Mouse (Mus musculus): Measurements from ENCODE around the gene Tmem117. TPM values are rescaled to one million over a fixed set of nuclear protein-coding genes. Genes with fewer than 3 reads are reported as not detected.

The Tmem117 gene
- total and polyA plus RNA-seq, 2 experiments from 2014 or later = 17.4 to 21.6 TPM

DNA sequence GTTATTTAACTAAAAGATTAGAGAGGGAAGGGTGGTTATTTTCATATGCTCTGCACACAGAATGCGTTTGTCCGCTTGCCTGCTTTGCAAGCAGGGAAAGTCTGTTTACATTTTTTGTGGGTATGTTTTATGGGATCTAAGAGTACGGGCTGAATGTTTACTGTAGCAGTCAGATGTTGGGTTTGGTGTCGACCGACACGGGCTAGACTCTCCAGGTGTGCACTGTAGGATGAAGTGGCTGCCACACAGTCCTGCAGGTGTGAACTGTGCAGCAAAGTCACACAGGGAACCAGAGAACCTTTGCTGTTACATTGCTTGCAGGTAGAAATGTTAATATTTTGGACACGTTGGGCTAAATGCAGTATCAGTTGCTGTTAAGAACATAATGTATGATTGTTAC lies 31.9 kb downstream of the Tmem117 start:
- ATAC-seq (no peak), DNase-seq (ENCODE audit: low spot score) (no peak)
- Histone ChIP-seq H3K36me3 (ENCODE audit: insufficient read depth, low read length) (no peaks in the 10 kb centered on the region), H3K9me3 (ENCODE audit: low read length) (no peaks in the 10 kb centered on the region), H3K4me3 (ENCODE audit: low read length) (no peak overlapping the region), H3K4me2 (ENCODE audit: low read depth, low read length) (no peak overlapping the region), H3K27ac (no peak overlapping the region), H3K27me3 (ENCODE audit: insufficient read depth, low read length) (no peaks in the 10 kb centered on the region; the same call in 1 of the 2 replicates), H3K4me1 (ENCODE audit: insufficient read depth, low read length) (peaks cover 10% of the 10 kb centered on the region; the same call in 1 of the 2 replicates), H3K9ac (replicated peaks; ENCODE audit: low read length) (no peak overlapping the region)
- TF ChIP-seq CTCF (IDR thresholded peaks at IDR 0.05; ENCODE audit: low read depth) = no peak
- 72% methylated on average over 7 of the region's 7 CpGs for WGBS

DNA sequence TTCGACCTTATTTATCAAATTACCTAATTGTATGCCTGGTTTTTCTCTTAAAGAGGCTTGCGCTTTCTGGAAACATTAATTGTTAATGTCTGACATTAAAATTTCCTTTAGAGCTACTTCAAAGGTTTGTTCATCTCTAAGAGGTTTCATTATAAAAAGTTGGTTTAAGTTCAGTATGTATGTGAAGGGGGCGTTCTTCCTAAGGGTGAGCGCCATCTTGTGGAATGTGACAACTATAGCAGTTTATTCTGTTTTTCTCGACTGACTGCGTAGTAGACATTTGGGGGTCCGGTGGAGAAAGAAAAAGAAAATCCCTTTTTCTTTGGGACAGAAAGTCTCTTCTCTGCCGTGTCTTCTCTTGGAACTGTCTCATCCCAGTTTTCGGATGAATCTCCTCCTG lies 32.4 kb downstream of the Tmem117 start:
- no peak overlapping the region for H3K4me2 ChIP-seq (ENCODE audit: low read depth, low read length)
- no peaks in the 10 kb centered on the region for H3K9me3 ChIP-seq (ENCODE audit: low read length)
- no peaks in the 10 kb centered on the region; the same call in 1 of the 2 replicates for H3K27me3 ChIP-seq (ENCODE audit: insufficient read depth, low read length)
- no peak overlapping the region for H3K4me3 ChIP-seq (ENCODE audit: low read length)
- ATAC-seq (no peak), DNase-seq (ENCODE audit: low spot score) (peak; percentile 86)
- peak; percentile 79 for TF ChIP-seq CTCF (IDR thresholded peaks at IDR 0.05; ENCODE audit: low read depth)
- H3K27ac ChIP-seq = no peak overlapping the region
- 21% methylated on average over 9 of the region's 9 CpGs for WGBS
- H3K9ac ChIP-seq (replicated peaks; ENCODE audit: low read length) = no peak overlapping the region
- peaks cover 10% of the 10 kb centered on the region; the same call in 1 of the 2 replicates for H3K4me1 ChIP-seq (ENCODE audit: insufficient read depth, low read length)
- no peaks in the 10 kb centered on the region for H3K36me3 ChIP-seq (ENCODE audit: insufficient read depth, low read length)

- H3K9ac ChIP-seq (replicated peaks; ENCODE audit: low read length) = no peak overlapping the region
- H3K4me1 ChIP-seq (ENCODE audit: insufficient read depth, low read length) = no peaks in the 10 kb centered on the region
- 91% methylated on average over 6 of the region's 6 CpGs for WGBS
- no peak for ATAC-seq
- H3K4me2 ChIP-seq (ENCODE audit: low read depth, low read length) = no peak overlapping the region
- TF ChIP-seq CTCF (IDR thresholded peaks at IDR 0.05; ENCODE audit: low read depth) = no peak
- H3K4me3 ChIP-seq (ENCODE audit: low read length) = no peak overlapping the region
- H3K36me3 ChIP-seq (ENCODE audit: insufficient read depth, low read length) = no peaks in the 10 kb centered on the region
- no peaks in the 10 kb centered on the region for H3K27me3 ChIP-seq (ENCODE audit: insufficient read depth, low read length)
- H3K9me3 ChIP-seq (ENCODE audit: low read length) = no peaks in the 10 kb centered on the region
- no peak overlapping the region for H3K27ac ChIP-seq
- no peak for DNase-seq (ENCODE audit: low spot score)
These were observed 35.6 kb downstream of the Tmem117 start for GRCm38 (mm10) chr15:94664612-94665011.

- ATAC-seq (no peak), DNase-seq (ENCODE audit: low spot score) (no peak)
- no peaks in the 10 kb centered on the region for H3K27me3 ChIP-seq (ENCODE audit: insufficient read depth, low read length)
- WGBS = 61% methylated on average over 3 of the region's 3 CpGs
- no peak overlapping the region for H3K4me3 ChIP-seq (ENCODE audit: low read length)
- no peak overlapping the region for H3K9ac ChIP-seq (replicated peaks; ENCODE audit: low read length)
- H3K36me3 ChIP-seq (ENCODE audit: insufficient read depth, low read length) = no peaks in the 10 kb centered on the region
- H3K9me3 ChIP-seq (ENCODE audit: low read length) = no peaks in the 10 kb centered on the region
- no peak overlapping the region for H3K27ac ChIP-seq
- no peak overlapping the region for H3K4me2 ChIP-seq (ENCODE audit: low read depth, low read length)
- no peaks in the 10 kb centered on the region for H3K4me1 ChIP-seq (ENCODE audit: insufficient read depth, low read length)
- peak; percentile 19; the same call in 1 of the 2 replicates for TF ChIP-seq CTCF (IDR thresholded peaks at IDR 0.05; ENCODE audit: low read depth)
These were observed 52.1 kb downstream of the Tmem117 start for GRCm38 (mm10) chr15:94681135-94681534.

GRCm38 (mm10) chr15:94684269-94684668 lies 55.2 kb downstream of the Tmem117 start:
- H3K27ac ChIP-seq = no peak overlapping the region
- H3K4me1 ChIP-seq (ENCODE audit: insufficient read depth, low read length) = no peaks in the 10 kb centered on the region
- DNase-seq (ENCODE audit: low spot score) = peak; percentile 38
- no peaks in the 10 kb centered on the region for H3K36me3 ChIP-seq (ENCODE audit: insufficient read depth, low read length)
- H3K4me3 ChIP-seq (ENCODE audit: low read length) = no peak overlapping the region
- TF ChIP-seq CTCF (IDR thresholded peaks at IDR 0.05; ENCODE audit: low read depth) = no peak
- ATAC-seq = peak; percentile 66; the same call in 1 of the 2 replicates
- WGBS = 47% methylated on average over 7 of the region's 7 CpGs
- H3K4me2 ChIP-seq (ENCODE audit: low read depth, low read length) = no peak overlapping the region
- no peak overlapping the region for H3K9ac ChIP-seq (replicated peaks; ENCODE audit: low read length)
- no peaks in the 10 kb centered on the region for H3K9me3 ChIP-seq (ENCODE audit: low read length)
- no peaks in the 10 kb centered on the region for H3K27me3 ChIP-seq (ENCODE audit: insufficient read depth, low read length)

- ATAC-seq (no peak), DNase-seq (ENCODE audit: low spot score) (no peak)
- Histone ChIP-seq H3K36me3 (ENCODE audit: insufficient read depth, low read length) (no peaks in the 10 kb centered on the region), H3K4me3 (ENCODE audit: low read length) (no peak overlapping the region), H3K4me1 (ENCODE audit: insufficient read depth, low read length) (no peaks in the 10 kb centered on the region), H3K9ac (replicated peaks; ENCODE audit: low read length) (no peak overlapping the region), H3K4me2 (ENCODE audit: low read depth, low read length) (no peak overlapping the region), H3K9me3 (ENCODE audit: low read length) (no peaks in the 10 kb centered on the region), H3K27ac (no peak overlapping the region), H3K27me3 (ENCODE audit: insufficient read depth, low read length) (no peaks in the 10 kb centered on the region)
- no peak for TF ChIP-seq CTCF (IDR thresholded peaks at IDR 0.05; ENCODE audit: low read depth)
- 86% methylated on average over 7 of the region's 7 CpGs for WGBS
These were observed 58.1 kb downstream of the Tmem117 start for GRCm38 (mm10) chr15:94687176-94687575.

GRCm38 (mm10) chr15:94687629-94688028 lies 58.6 kb downstream of the Tmem117 start:
- ATAC-seq = no peak
- TF ChIP-seq CTCF (IDR thresholded peaks at IDR 0.05; ENCODE audit: low read depth) = no peak
- DNase-seq (ENCODE audit: low spot score) = no peak
- H3K36me3 ChIP-seq (ENCODE audit: insufficient read depth, low read length) = no peaks in the 10 kb centered on the region
- H3K4me1 ChIP-seq (ENCODE audit: insufficient read depth, low read length) = no peaks in the 10 kb centered on the region
- no peaks in the 10 kb centered on the region for H3K27me3 ChIP-seq (ENCODE audit: insufficient read depth, low read length)
- no peaks in the 10 kb centered on the region for H3K9me3 ChIP-seq (ENCODE audit: low read length)
- no peak overlapping the region for H3K4me2 ChIP-seq (ENCODE audit: low read depth, low read length)
- no peak overlapping the region for H3K27ac ChIP-seq
- H3K4me3 ChIP-seq (ENCODE audit: low read length) = no peak overlapping the region
- WGBS = 69% methylated on average over 3 of the region's 3 CpGs
- H3K9ac ChIP-seq (replicated peaks; ENCODE audit: low read length) = no peak overlapping the region
